Mouse (Mus musculus) forebrain, embryonic 11.5 days (tissue): ENCODE results near the gene Ptpru. TPM values are rescaled to one million over a fixed set of nuclear protein-coding genes. Genes with fewer than 3 reads are reported as not detected.

Experiments used
- ATAC-seq: fragments of 200-750 bp; cut with Nextera tagmentation; replicated peaks from 2 replicates; pipeline ENCODE4 v1.8.0; 2017; ENCODE audit warnings: moderate TSS enrichment; ENCODE audit not compliant: low FRiP score
- DNase-seq: peaks from one replicate; pipeline ENCODE4 v3.0.0-alpha.2; 2017; ENCODE audit warnings: low spot score
- H3K27ac ChIP-seq: fragments of 300-500 bp; sonication (generic); 2 replicates; pipeline ENCODE4 v1.5.1; 2014; ENCODE audit warnings: low read depth, low read length
- H3K27me3 ChIP-seq: fragments of 300-500 bp; sonication (generic); 2 replicates; pipeline ENCODE4 v1.6.1; 2014; ENCODE audit warnings: mild to moderate bottlenecking, low read length, mixed read lengths; ENCODE audit not compliant: control insufficient read depth, insufficient read depth
- H3K36me3 ChIP-seq: fragments of 300-500 bp; sonication (generic); 2 replicates; pipeline ENCODE4 v1.6.1; 2014; ENCODE audit warnings: mild to moderate bottlenecking, low read length, moderate library complexity, mixed read lengths; ENCODE audit not compliant: control insufficient read depth, insufficient read depth
- H3K4me1 ChIP-seq: fragments of 300-500 bp; sonication (generic); replicated peaks from 2 replicates; pipeline ENCODE4 v1.6.1; 2014; ENCODE audit warnings: low read length, mixed read lengths; ENCODE audit not compliant: control insufficient read depth, insufficient read depth
- H3K4me2 ChIP-seq: fragments of 300-500 bp; sonication (generic); 2 replicates; pipeline ENCODE4 v1.6.1; 2014; ENCODE audit warnings: low read depth, mild to moderate bottlenecking, low read length, moderate library complexity, mixed read lengths; ENCODE audit not compliant: severe bottlenecking
- H3K4me3 ChIP-seq: fragments of 300-500 bp; sonication (generic); 2 replicates; pipeline ENCODE4 v1.5.1; 2014; ENCODE audit warnings: low read depth, low read length
- H3K9ac ChIP-seq: fragments of 300-500 bp; sonication (generic); 2 replicates; pipeline ENCODE4 v1.6.1; 2014; ENCODE audit warnings: low read length
- H3K9me3 ChIP-seq: fragments of 300-500 bp; sonication (generic); 2 replicates; pipeline ENCODE4 v1.6.1; 2016; ENCODE audit warnings: low read length, mixed read lengths; ENCODE audit not compliant: control insufficient read depth
- WGBS: fragments of 180-500 bp; shearing (Covaris S2); extraction: QIAGEN DNeasy Blood & Tissue Kit; methylation state at CpG from one replicate; pipeline ENCODE4 v1.1.7; 2014; 5-methylcytosine and 5-hydroxymethylcytosine counted together
- polyA plus RNA-seq: library from polyadenylated mRNA; unstranded; fragments of >200 nt; fragmentation: Nextera tagmentation; extraction: Ambion mirVana; gene quantifications from 2 replicates; pipeline ENCODE4 v1.2.1, GENCODE M21; 2014

The Ptpru gene
- 40.7 and 44.3 TPM in 2 replicates for polyA plus RNA-seq

GRCm38 (mm10) chr4:131837872-131838524 is at the start of gene Ptpru:
TSS of gene Ptpru (minus strand) at chr4:131838288.
- H3K27ac ChIP-seq = no peak within 1 kb of the TSS
- ATAC-seq (peak; percentile 84), DNase-seq (peak; percentile 96)
- peak within 1 kb of the TSS; percentile 86 for H3K9ac ChIP-seq
- H3K36me3 ChIP-seq = no peaks in the 10 kb centered on the region
- H3K4me1 ChIP-seq = peaks cover 11% of the 10 kb centered on the region; the same call in 1 of the 2 replicates
- peak within 1 kb of the TSS; percentile 97 for H3K4me2 ChIP-seq
- H3K27me3 ChIP-seq = peaks cover 8% of the 10 kb centered on the region; the same call in 1 of the 2 replicates
- no peaks in the 10 kb centered on the region for H3K9me3 ChIP-seq
- H3K4me3 ChIP-seq = peak within 1 kb of the TSS; percentile 71
- WGBS = under 1% methylated on average over 63 of the region's 72 CpGs

- Histone ChIP-seq H3K27ac (no peak overlapping the region), H3K9ac (no peak overlapping the region), H3K4me2 (no peak overlapping the region), H3K36me3 (no peaks in the 10 kb centered on the region; the same call in 1 of the 2 replicates), H3K27me3 (no peaks in the 10 kb centered on the region), H3K4me1 (no peaks in the 10 kb centered on the region; the same call in 1 of the 2 replicates), H3K4me3 (no peak overlapping the region), H3K9me3 (no peaks in the 10 kb centered on the region)
- DNase-seq = no peak
- no peak for ATAC-seq
- 81% methylated on average over 6 of the region's 6 CpGs for WGBS
Measured at GRCm38 (mm10) chr4:131885376-131885775, 47.3 kb upstream of the Ptpru start.

GRCm38 (mm10) chr4:131883571-131883970 is 45.5 kb upstream of the Ptpru start:
- ATAC-seq (no peak), DNase-seq (no peak)
- H3K27me3 ChIP-seq = no peaks in the 10 kb centered on the region
- H3K4me1 ChIP-seq = no peaks in the 10 kb centered on the region; the same call in 1 of the 2 replicates
- H3K4me3 ChIP-seq = no peak overlapping the region
- no peak overlapping the region for H3K4me2 ChIP-seq
- no peaks in the 10 kb centered on the region for H3K9me3 ChIP-seq
- H3K36me3 ChIP-seq = no peaks in the 10 kb centered on the region; the same call in 1 of the 2 replicates
- H3K27ac ChIP-seq = no peak overlapping the region
- no peak overlapping the region for H3K9ac ChIP-seq
- 78% methylated on average over 6 of the region's 6 CpGs for WGBS

DNA sequence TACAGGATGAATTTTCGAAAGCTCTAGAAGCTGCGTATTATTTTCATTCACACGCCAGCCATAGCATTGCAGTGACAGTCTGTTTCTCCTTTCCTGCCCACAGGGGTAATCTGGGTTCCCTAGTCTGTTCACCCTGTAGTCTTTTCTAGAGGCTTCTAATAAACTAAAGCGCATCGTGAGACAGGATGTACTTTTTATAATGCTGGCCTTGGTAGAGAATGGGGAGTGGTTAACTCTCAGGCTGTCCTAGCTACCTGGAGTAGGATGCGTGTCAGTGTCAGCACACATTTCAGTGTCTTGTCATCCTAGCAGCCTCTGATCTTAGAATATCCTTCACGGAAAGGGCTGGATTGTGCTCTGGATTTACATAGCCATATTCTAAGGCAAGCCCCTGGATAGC is 43.2 kb upstream of the Ptpru start:
- H3K4me3 ChIP-seq = no peak overlapping the region
- H3K9ac ChIP-seq = no peak overlapping the region
- no peak overlapping the region for H3K27ac ChIP-seq
- no peak overlapping the region for H3K4me2 ChIP-seq
- no peaks in the 10 kb centered on the region for H3K9me3 ChIP-seq
- no peaks in the 10 kb centered on the region for H3K27me3 ChIP-seq
- H3K4me1 ChIP-seq = peaks cover 5% of the 10 kb centered on the region; the same call in 1 of the 2 replicates
- DNase-seq (no peak), ATAC-seq (no peak)
- no peaks in the 10 kb centered on the region; the same call in 1 of the 2 replicates for H3K36me3 ChIP-seq
- 89% methylated on average over 7 of the region's 7 CpGs for WGBS

DNA sequence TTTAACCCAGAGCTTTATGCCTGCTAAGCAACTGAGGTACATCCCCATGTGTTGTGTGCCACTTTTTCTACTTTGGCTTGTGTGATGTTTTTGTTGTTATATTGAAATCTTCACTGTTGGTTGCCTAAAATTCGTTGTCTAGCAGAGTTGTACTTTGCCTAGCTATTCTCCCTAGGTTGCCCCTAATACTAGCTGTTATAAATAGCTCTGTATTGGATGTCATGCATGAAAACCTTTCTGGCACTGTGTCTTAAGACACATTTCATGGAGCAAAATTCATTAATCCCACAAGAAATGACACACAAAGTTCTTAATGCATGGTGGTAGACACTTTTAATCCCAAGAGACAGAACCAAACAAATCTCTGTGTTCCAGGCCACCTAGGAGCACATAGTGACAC is 41.6 kb upstream of the Ptpru start:
- 91% methylated on average over 1 of the region's 1 CpGs for WGBS
- no peak overlapping the region for H3K4me3 ChIP-seq
- H3K4me2 ChIP-seq = no peak overlapping the region
- H3K27me3 ChIP-seq = no peaks in the 10 kb centered on the region
- DNase-seq (no peak), ATAC-seq (no peak)
- no peaks in the 10 kb centered on the region for H3K9me3 ChIP-seq
- no peaks in the 10 kb centered on the region; the same call in 1 of the 2 replicates for H3K36me3 ChIP-seq
- H3K4me1 ChIP-seq = peaks cover 6% of the 10 kb centered on the region; the same call in 1 of the 2 replicates
- no peak overlapping the region for H3K9ac ChIP-seq
- H3K27ac ChIP-seq = no peak overlapping the region

GRCm38 (mm10) chr4:131876836-131877235 is 38.7 kb upstream of the Ptpru start:
- Histone ChIP-seq H3K4me1 (peaks cover 6% of the 10 kb centered on the region; the same call in 1 of the 2 replicates), H3K36me3 (no peaks in the 10 kb centered on the region), H3K4me3 (no peak overlapping the region), H3K27ac (peak overlapping the region; percentile 2; the same call in 1 of the 2 replicates), H3K27me3 (no peaks in the 10 kb centered on the region), H3K4me2 (peak overlapping the region; percentile 21; the same call in 1 of the 2 replicates), H3K9me3 (no peaks in the 10 kb centered on the region), H3K9ac (peak overlapping the region; percentile 23; the same call in 1 of the 2 replicates)
- 78% methylated on average over 2 of the region's 2 CpGs for WGBS
- ATAC-seq (no peak), DNase-seq (no peak)

GRCm38 (mm10) chr4:131875242-131875641 is 37.2 kb upstream of the Ptpru start:
- no peak overlapping the region for H3K27ac ChIP-seq
- no peaks in the 10 kb centered on the region for H3K27me3 ChIP-seq
- ATAC-seq = no peak
- DNase-seq = no peak
- peaks cover 6% of the 10 kb centered on the region; the same call in 1 of the 2 replicates for H3K4me1 ChIP-seq
- H3K9ac ChIP-seq = peak overlapping the region; percentile 100
- WGBS = 50% methylated on average over 3 of the region's 3 CpGs
- H3K36me3 ChIP-seq = no peaks in the 10 kb centered on the region
- peak overlapping the region; percentile 95 for H3K4me3 ChIP-seq
- no peaks in the 10 kb centered on the region for H3K9me3 ChIP-seq
- H3K4me2 ChIP-seq = peak overlapping the region; percentile 93

GRCm38 (mm10) chr4:131874567-131874966 is 36.5 kb upstream of the Ptpru start:
- ATAC-seq (no peak), DNase-seq (no peak)
- Histone ChIP-seq H3K9ac (peak overlapping the region; percentile 100), H3K9me3 (no peaks in the 10 kb centered on the region), H3K4me1 (peaks cover 6% of the 10 kb centered on the region; the same call in 1 of the 2 replicates), H3K4me2 (peak overlapping the region; percentile 93), H3K27me3 (no peaks in the 10 kb centered on the region), H3K36me3 (no peaks in the 10 kb centered on the region), H3K27ac (peak overlapping the region; percentile 100), H3K4me3 (peak overlapping the region; percentile 95)
- 6% methylated on average over 11 of the region's 11 CpGs for WGBS
